Mouse (Mus musculus) kidney, postnatal 14 days (tissue): ENCODE measurements around the gene Pcbp3.

ENCODE experiments used
- DNase-seq: peaks from one replicate; pipeline ENCODE4 v3.0.0; 2022; ENCODE audit warnings: mixed read lengths

Gene Pcbp3

GRCm38 (mm10) chr10:76844365-76844764 is 117.3 kb downstream of the Pcbp3 start:
- DNase-seq, result peak; percentile 17

GRCm38 (mm10) chr10:76842087-76842486 is 119.6 kb downstream of the Pcbp3 start:
- no peak for DNase-seq

- DNase-seq, result no peak
Observed at GRCm38 (mm10) chr10:76841220-76841619, 120.5 kb downstream of the Pcbp3 start.

GRCm38 (mm10) chr10:76840566-76840965 is 121.1 kb downstream of the Pcbp3 start:
- DNase-seq, result peak; percentile 42

- DNase-seq, result peak; percentile 92
Observed at GRCm38 (mm10) chr10:76835497-76836357, 126.0 kb downstream of the Pcbp3 start.

GRCm38 (mm10) chr10:76832841-76833240 is 128.8 kb downstream of the Pcbp3 start:
- DNase-seq, result no peak

- DNase-seq, result no peak
Observed at GRCm38 (mm10) chr10:76831915-76832314, 129.8 kb downstream of the Pcbp3 start.

GRCm38 (mm10) chr10:76831151-76831550 is 130.5 kb downstream of the Pcbp3 start:
- no peak for DNase-seq

- DNase-seq, result no peak
Observed at GRCm38 (mm10) chr10:76828936-76829335, 132.8 kb downstream of the Pcbp3 start.

GRCm38 (mm10) chr10:76822698-76823097 is 139.0 kb downstream of the Pcbp3 start:
- no peak for DNase-seq

- DNase-seq, result peak; percentile 45
Observed at GRCm38 (mm10) chr10:76819321-76819720, 142.4 kb downstream of the Pcbp3 start.

- DNase-seq, result no peak
Observed at GRCm38 (mm10) chr10:76818337-76818736, 143.3 kb downstream of the Pcbp3 start.

- DNase-seq, result no peak
Observed at GRCm38 (mm10) chr10:76816930-76817329, 144.8 kb downstream of the Pcbp3 start.

- no peak for DNase-seq
Observed at GRCm38 (mm10) chr10:76816436-76816835, 145.3 kb downstream of the Pcbp3 start.

- DNase-seq, result no peak
Observed at GRCm38 (mm10) chr10:76815481-76815880, 146.2 kb downstream of the Pcbp3 start.

GRCm38 (mm10) chr10:76814811-76815210 is 146.9 kb downstream of the Pcbp3 start:
- DNase-seq, result no peak

- no peak for DNase-seq
Observed at GRCm38 (mm10) chr10:76809916-76810660, 151.6 kb downstream of the Pcbp3 start.

GRCm38 (mm10) chr10:76809439-76809838 is 152.2 kb downstream of the Pcbp3 start:
- no peak for DNase-seq

- DNase-seq, result no peak
Observed at GRCm38 (mm10) chr10:76808446-76809400, 153.0 kb downstream of the Pcbp3 start.

- no peak for DNase-seq
Observed at GRCm38 (mm10) chr10:76802500-76802885, 159.2 kb downstream of the Pcbp3 start.

GRCm38 (mm10) chr10:76801841-76802499 is 159.7 kb downstream of the Pcbp3 start:
- no peak for DNase-seq

- no peak for DNase-seq
Observed at GRCm38 (mm10) chr10:76801237-76801641, 160.4 kb downstream of the Pcbp3 start.
